Mouse (Mus musculus): ENCODE results near the gene Tbc1d9b. TPM values are rescaled to one million over a fixed set of nuclear protein-coding genes. Genes with fewer than 3 reads are reported as not detected.

Tbc1d9b gene
- polyA plus RNA-seq, 1 experiment from 2014 or later, result 20.7 TPM

DNA sequence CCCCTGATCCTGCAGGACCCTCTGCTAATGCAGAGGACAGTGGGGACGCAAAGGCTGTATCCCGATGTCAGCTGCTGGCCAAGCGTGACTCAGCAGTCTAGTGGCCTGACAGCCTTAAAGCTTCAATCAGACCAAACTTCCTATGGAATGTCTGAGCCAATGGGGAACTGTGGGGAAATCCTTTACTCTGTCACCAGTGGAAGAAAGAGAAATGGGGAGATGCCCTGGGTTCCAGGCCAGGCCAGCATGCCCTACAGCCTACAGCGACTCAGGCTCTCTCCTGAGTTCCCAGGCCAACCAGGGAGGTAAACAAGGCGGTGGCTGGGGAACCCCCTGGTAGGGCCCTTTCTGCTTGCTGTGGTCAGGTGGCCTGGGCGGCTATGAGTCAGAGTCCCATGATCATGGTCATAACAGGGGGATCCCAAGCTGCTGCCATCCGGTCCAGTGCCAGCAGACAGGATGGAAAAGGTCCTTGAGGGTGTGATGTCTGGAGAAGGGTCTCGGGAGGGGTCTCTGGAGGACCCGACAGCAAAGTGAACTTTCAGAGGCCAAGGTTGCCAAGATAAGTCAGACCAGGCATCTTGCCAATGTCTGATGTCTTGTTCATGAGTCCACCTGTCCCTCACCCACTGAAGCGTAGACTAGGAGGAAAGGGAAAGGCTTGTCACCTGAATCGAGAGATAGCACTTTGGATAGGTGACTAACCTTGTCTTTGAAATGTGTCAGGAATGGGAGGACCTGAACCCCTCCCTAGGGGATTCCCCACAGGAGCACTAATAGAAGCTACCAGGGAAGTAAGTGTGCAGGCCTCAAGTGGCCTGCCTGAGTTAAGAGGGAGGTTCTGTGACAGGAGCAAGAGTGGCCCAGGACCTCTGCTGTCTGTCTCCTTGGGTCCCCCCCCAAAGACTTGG lies 81.9 kb downstream of the Tbc1d9b start:
- Histone ChIP-seq H3K27ac (ENCODE audit: low read depth, low read length) (peak overlapping the region; percentile 68), H3K27me3 (ENCODE audit: control insufficient read depth, insufficient read depth, low read length) (no peaks in the 10 kb centered on the region), H3K36me3 (ENCODE audit: control insufficient read depth, insufficient read depth, low read length) (no peaks in the 10 kb centered on the region), H3K4me1 (ENCODE audit: control insufficient read depth, insufficient read depth, low read length) (peaks cover 36% of the 10 kb centered on the region), H3K4me3 (ENCODE audit: low read depth, low read length) (no peak overlapping the region), H3K9ac (ENCODE audit: low read depth, low read length) (no peak overlapping the region), H3K4me2 (peak overlapping the region; percentile 27), H3K9me3 (replicated peaks; ENCODE audit: control insufficient read depth, low read length) (no peaks in the 10 kb centered on the region)
- 38% methylated on average over 11 of the region's 11 CpGs for WGBS (ENCODE audit: insufficient replicate concordance)
- ATAC-seq (replicated peaks; ENCODE audit: insufficient number of reproducible peaks, low FRiP score, low TSS enrichment), result 0 out of 2 replicates have a peak, but pooled peaks have one; percentile 28

DNA sequence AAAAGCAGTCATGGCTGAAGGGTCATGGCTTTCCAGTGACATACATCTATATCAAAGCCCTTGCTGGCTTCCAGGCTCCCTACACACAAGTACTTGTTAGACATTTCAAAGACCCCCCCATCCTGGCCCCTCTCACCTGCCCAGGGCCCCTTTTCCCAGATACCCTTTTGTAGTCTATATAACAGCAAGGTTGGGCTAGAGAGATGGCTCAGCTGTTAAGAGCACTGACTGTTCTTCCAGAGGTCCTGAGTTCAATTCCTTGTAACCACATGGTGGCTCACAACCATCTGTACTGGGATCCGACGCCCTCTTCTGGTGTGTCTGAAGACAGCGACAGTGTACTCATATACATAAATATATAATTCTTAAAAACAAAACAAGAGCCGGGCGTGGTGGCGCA lies 83.4 kb downstream of the Tbc1d9b start:
- ATAC-seq (replicated peaks; ENCODE audit: insufficient number of reproducible peaks, low FRiP score, low TSS enrichment), result no peak
- no peak overlapping the region for H3K4me3 ChIP-seq (ENCODE audit: low read depth, low read length)
- H3K4me2 ChIP-seq, result no peak overlapping the region
- no peaks in the 10 kb centered on the region for H3K27me3 ChIP-seq (ENCODE audit: control insufficient read depth, insufficient read depth, low read length)
- 91% methylated on average over 6 of the region's 6 CpGs for WGBS (ENCODE audit: insufficient replicate concordance)
- no peak overlapping the region for H3K9ac ChIP-seq (ENCODE audit: low read depth, low read length)
- peaks cover 31% of the 10 kb centered on the region for H3K4me1 ChIP-seq (ENCODE audit: control insufficient read depth, insufficient read depth, low read length)
- no peaks in the 10 kb centered on the region for H3K9me3 ChIP-seq (replicated peaks; ENCODE audit: control insufficient read depth, low read length)
- H3K36me3 ChIP-seq (ENCODE audit: control insufficient read depth, insufficient read depth, low read length), result no peaks in the 10 kb centered on the region
- no peak overlapping the region for H3K27ac ChIP-seq (ENCODE audit: low read depth, low read length)

DNA sequence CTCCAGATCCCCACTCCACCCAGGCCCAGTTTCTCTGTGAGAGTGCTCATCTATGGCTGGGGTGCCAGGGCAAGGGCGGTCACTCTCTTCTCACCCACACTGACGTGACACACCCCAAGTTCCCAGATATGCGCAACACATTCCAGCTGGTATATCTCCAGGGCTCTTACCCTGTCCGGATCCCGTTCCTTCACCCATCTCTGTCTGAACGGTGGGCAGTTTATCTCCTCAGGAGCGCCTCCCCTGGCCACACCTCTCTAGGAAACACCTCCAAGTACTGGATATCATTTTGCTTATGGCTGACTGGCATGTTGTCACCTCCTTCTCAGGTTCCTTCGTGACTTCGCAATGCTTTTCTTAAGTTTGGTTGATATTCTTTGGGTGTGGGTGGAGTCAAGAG lies 84.4 kb downstream of the Tbc1d9b start:
- Histone ChIP-seq H3K4me2 (peak overlapping the region; percentile 49), H3K4me3 (ENCODE audit: low read depth, low read length) (0 out of 2 replicates have a peak overlapping the region, but pooled peaks have one; percentile 4)
- 10% methylated on average over 9 of the region's 9 CpGs for WGBS (ENCODE audit: insufficient replicate concordance)

DNA sequence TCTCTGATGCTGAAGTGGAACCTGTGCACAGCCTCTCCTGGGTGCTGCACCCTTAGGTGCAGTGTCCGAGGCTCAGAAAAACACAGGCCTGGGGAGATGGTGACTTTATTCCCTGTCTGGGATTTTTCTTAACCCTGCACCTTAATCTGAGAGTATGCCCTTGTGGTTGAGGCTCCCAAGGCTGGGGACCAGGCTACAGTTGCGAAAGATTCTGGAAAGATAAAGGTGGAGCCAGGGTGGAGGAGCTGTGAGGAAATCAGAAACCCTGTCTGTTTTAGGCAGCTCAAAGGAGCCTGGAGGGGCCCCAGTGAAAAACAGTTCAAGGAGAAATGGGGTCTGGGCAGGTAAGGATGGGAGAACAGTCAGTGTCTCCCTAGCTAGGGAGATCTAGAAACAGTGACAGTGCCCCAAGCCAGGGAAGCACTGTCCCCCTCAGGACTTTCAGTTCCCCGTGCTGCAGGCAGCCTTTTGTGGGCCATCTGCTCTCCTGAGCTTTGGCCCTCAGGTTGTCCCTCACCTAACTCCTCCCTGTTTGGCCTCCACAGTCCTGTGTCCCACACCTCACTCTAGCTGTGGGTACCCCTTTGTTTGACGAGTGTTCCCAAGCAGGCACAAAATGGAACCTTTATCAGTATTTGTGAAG lies 85.6 kb downstream of the Tbc1d9b start:
- H3K36me3 ChIP-seq (ENCODE audit: control insufficient read depth, insufficient read depth, low read length), result no peaks in the 10 kb centered on the region
- peaks cover 26% of the 10 kb centered on the region for H3K4me1 ChIP-seq (ENCODE audit: control insufficient read depth, insufficient read depth, low read length)
- no peak overlapping the region for H3K4me3 ChIP-seq (ENCODE audit: low read depth, low read length)
- 73% methylated on average over 4 of the region's 4 CpGs for WGBS (ENCODE audit: insufficient replicate concordance)
- no peaks in the 10 kb centered on the region for H3K9me3 ChIP-seq (replicated peaks; ENCODE audit: control insufficient read depth, low read length)
- no peak overlapping the region for H3K27ac ChIP-seq (ENCODE audit: low read depth, low read length)
- ATAC-seq (replicated peaks; ENCODE audit: insufficient number of reproducible peaks, low FRiP score, low TSS enrichment), result no peak
- H3K4me2 ChIP-seq, result no peak overlapping the region
- H3K27me3 ChIP-seq (ENCODE audit: control insufficient read depth, insufficient read depth, low read length), result no peaks in the 10 kb centered on the region
- H3K9ac ChIP-seq (ENCODE audit: low read depth, low read length), result no peak overlapping the region

More for the DNA sequence above, 84.4 kb downstream of the Tbc1d9b start:
- H3K27ac ChIP-seq (ENCODE audit: low read depth, low read length), result no peak overlapping the region
- no peak overlapping the region for H3K9ac ChIP-seq (ENCODE audit: low read depth, low read length)
- H3K36me3 ChIP-seq (ENCODE audit: control insufficient read depth, insufficient read depth, low read length), result no peaks in the 10 kb centered on the region
- ATAC-seq (replicated peaks; ENCODE audit: insufficient number of reproducible peaks, low FRiP score, low TSS enrichment), result no peak
- H3K4me1 ChIP-seq (ENCODE audit: control insufficient read depth, insufficient read depth, low read length), result peaks cover 31% of the 10 kb centered on the region
- H3K27me3 ChIP-seq (ENCODE audit: control insufficient read depth, insufficient read depth, low read length), result no peaks in the 10 kb centered on the region
- H3K9me3 ChIP-seq (replicated peaks; ENCODE audit: control insufficient read depth, low read length), result no peaks in the 10 kb centered on the region

DNA sequence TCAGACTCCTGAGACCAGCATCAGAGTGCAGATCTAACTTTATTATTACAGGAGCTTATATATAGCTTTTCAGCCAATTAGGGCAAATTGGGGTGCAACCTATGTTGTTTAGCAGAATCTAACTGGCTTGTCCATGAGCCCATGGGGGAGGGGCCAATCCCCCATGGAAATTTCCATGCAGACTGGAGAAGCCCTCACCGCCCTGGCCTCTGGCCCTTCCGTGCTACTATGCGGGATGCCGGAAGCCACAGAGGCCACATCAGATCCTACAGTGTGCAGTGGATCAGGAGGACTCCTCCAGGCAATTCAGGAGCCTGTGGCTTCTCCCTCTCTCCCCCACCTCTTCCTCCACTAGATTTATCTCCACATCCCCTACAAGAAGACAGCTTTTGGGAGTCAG lies 86.6 kb downstream of the Tbc1d9b start:
- Histone ChIP-seq H3K27me3 (ENCODE audit: control insufficient read depth, insufficient read depth, low read length) (no peaks in the 10 kb centered on the region), H3K4me3 (ENCODE audit: low read depth, low read length) (no peak overlapping the region), H3K36me3 (ENCODE audit: control insufficient read depth, insufficient read depth, low read length) (no peaks in the 10 kb centered on the region), H3K4me1 (ENCODE audit: control insufficient read depth, insufficient read depth, low read length) (peaks cover 22% of the 10 kb centered on the region), H3K9ac (ENCODE audit: low read depth, low read length) (no peak overlapping the region), H3K9me3 (replicated peaks; ENCODE audit: control insufficient read depth, low read length) (no peaks in the 10 kb centered on the region), H3K4me2 (no peak overlapping the region), H3K27ac (ENCODE audit: low read depth, low read length) (no peak overlapping the region)
- peak; percentile 28; the same call in 1 of the 2 replicates for ATAC-seq (replicated peaks; ENCODE audit: insufficient number of reproducible peaks, low FRiP score, low TSS enrichment)
- 55% methylated on average over 4 of the region's 4 CpGs for WGBS (ENCODE audit: insufficient replicate concordance)

DNA sequence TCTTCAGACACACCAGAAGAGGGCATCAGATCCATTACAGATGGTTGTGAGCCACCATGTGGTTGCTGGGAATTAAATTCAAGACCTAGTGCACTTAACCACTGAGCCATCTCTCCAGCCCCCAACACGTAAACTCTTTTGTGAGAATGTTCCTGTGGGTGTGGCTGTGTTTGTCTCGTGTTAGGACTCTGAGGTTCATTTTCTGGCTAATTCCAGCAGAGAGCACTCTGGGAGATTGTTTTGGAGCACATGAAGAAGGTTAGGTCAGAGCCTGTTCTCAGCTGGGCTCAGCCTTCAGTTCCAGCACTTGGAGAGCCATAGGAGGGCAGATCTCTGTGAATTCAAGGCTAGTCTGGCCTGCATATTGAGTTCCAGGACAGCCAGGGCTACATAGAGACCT lies 88.6 kb downstream of the Tbc1d9b start:
- no peak overlapping the region for H3K4me2 ChIP-seq
- H3K36me3 ChIP-seq (ENCODE audit: control insufficient read depth, insufficient read depth, low read length), result no peaks in the 10 kb centered on the region
- H3K9ac ChIP-seq (ENCODE audit: low read depth, low read length), result no peak overlapping the region
- no peak overlapping the region for H3K4me3 ChIP-seq (ENCODE audit: low read depth, low read length)
- H3K27me3 ChIP-seq (ENCODE audit: control insufficient read depth, insufficient read depth, low read length), result 0 out of 2 replicates have a peak, but pooled peaks cover 3% of the 10 kb centered on the region
- H3K9me3 ChIP-seq (replicated peaks; ENCODE audit: control insufficient read depth, low read length), result no peaks in the 10 kb centered on the region
- H3K4me1 ChIP-seq (ENCODE audit: control insufficient read depth, insufficient read depth, low read length), result peaks cover 13% of the 10 kb centered on the region
- no peak for ATAC-seq (replicated peaks; ENCODE audit: insufficient number of reproducible peaks, low FRiP score, low TSS enrichment)
- H3K27ac ChIP-seq (ENCODE audit: low read depth, low read length), result no peak overlapping the region
- 60% methylated on average over 2 of the region's 2 CpGs for WGBS (ENCODE audit: insufficient replicate concordance)

Other genes with a start within 250 kb of the Tbc1d9b start
- 0.13 and 0.45 TPM in 2 replicates for gene Rasgef1c, start 229.6 kb upstream of the Tbc1d9b start, polyA plus RNA-seq (2014; fragmentation: Nextera tagmentation; extraction: Ambion mirVana)
- gene Rnf130, start 106.0 kb upstream of the Tbc1d9b start, polyA plus RNA-seq (2014; fragmentation: Nextera tagmentation; extraction: Ambion mirVana), result 30.3 and 35.2 TPM in 2 replicates
- gene Mrnip, start 43.0 kb downstream of the Tbc1d9b start, polyA plus RNA-seq (2014; fragmentation: Nextera tagmentation; extraction: Ambion mirVana), result 15.3 and 17.6 TPM in 2 replicates
- 159 and 197 TPM in 2 replicates for gene Sqstm1, start 79.4 kb downstream of the Tbc1d9b start, polyA plus RNA-seq (2014; fragmentation: Nextera tagmentation; extraction: Ambion mirVana)
- gene Mgat4b, start 79.5 kb downstream of the Tbc1d9b start, polyA plus RNA-seq (2014; fragmentation: Nextera tagmentation; extraction: Ambion mirVana), result 14.2 and 14.4 TPM in 2 replicates
- gene Ltc4s, start 107.2 kb downstream of the Tbc1d9b start, polyA plus RNA-seq (2014; fragmentation: Nextera tagmentation; extraction: Ambion mirVana), result 0.74 TPM in 1 of 2 replicates, not detected in the other
- 5.5 and 5.9 TPM in 2 replicates for gene Maml1, start 160.9 kb downstream of the Tbc1d9b start, polyA plus RNA-seq (2014; fragmentation: Nextera tagmentation; extraction: Ambion mirVana)
- gene Canx, start 194.3 kb downstream of the Tbc1d9b start, polyA plus RNA-seq (2014; fragmentation: Nextera tagmentation; extraction: Ambion mirVana), result 221 and 236 TPM in 2 replicates
- gene Cby3, start 223.1 kb downstream of the Tbc1d9b start, polyA plus RNA-seq (2014; fragmentation: Nextera tagmentation; extraction: Ambion mirVana), result not detected in 2 replicates
- gene Hnrnph1, start 245.6 kb downstream of the Tbc1d9b start, polyA plus RNA-seq (2014; fragmentation: Nextera tagmentation; extraction: Ambion mirVana), result 320 and 342 TPM in 2 replicates